Mouse (Mus musculus) embryonic facial prominence, embryonic 11.5 days (tissue): Measurements from ENCODE around the gene Fcgr2b. TPM values are rescaled to one million over a fixed set of nuclear protein-coding genes. Genes with fewer than 3 reads are reported as not detected.

ENCODE experiments used
- ATAC-seq: fragments of 200-750 bp; cut with Nextera tagmentation; replicated peaks from 2 replicates; pipeline ENCODE4 v1.8.0; 2017; ENCODE audit warnings: low read depth; ENCODE audit not compliant: insufficient number of reproducible peaks, low FRiP score, low TSS enrichment
- DNase-seq: peaks from one replicate; pipeline ENCODE4 v3.0.0-alpha.2; 2015; ENCODE audit warnings: low spot score
- H3K27ac ChIP-seq: fragments of 300-500 bp; sonication (generic); replicated peaks from 2 replicates; pipeline ENCODE4 v1.5.1; 2014; ENCODE audit warnings: mild to moderate bottlenecking, low read depth, low read length, control low read depth
- H3K27me3 ChIP-seq: fragments of 300-500 bp; sonication (generic); 2 replicates; pipeline ENCODE4 v1.6.1; 2014; ENCODE audit warnings: mild to moderate bottlenecking, low read length, moderate library complexity, mixed read lengths; ENCODE audit not compliant: control insufficient read depth, insufficient read depth
- H3K36me3 ChIP-seq: fragments of 300-500 bp; sonication (generic); replicated peaks from 2 replicates; pipeline ENCODE4 v1.6.1; 2014; ENCODE audit warnings: low read depth, mild to moderate bottlenecking, low read length, moderate library complexity, mixed read lengths; ENCODE audit not compliant: control insufficient read depth, insufficient read depth
- H3K4me1 ChIP-seq: fragments of 300-500 bp; sonication (generic); 2 replicates; pipeline ENCODE4 v1.6.1; 2014; ENCODE audit warnings: low read length, mixed read lengths; ENCODE audit not compliant: control insufficient read depth, insufficient read depth
- H3K4me2 ChIP-seq: fragments of 300-500 bp; sonication (generic); 2 replicates; pipeline ENCODE4 v1.6.1; 2014; ENCODE audit warnings: low read depth, mild to moderate bottlenecking, control low read depth, low read length, moderate library complexity
- H3K4me3 ChIP-seq: fragments of 300-500 bp; sonication (generic); 2 replicates; pipeline ENCODE4 v1.5.1; 2014; ENCODE audit warnings: low read depth, low read length, control low read depth
- H3K9ac ChIP-seq: fragments of 300-500 bp; sonication (generic); replicated peaks from 2 replicates; pipeline ENCODE4 v1.6.1; 2014; ENCODE audit warnings: mild to moderate bottlenecking, control low read depth, low read length
- H3K9me3 ChIP-seq: fragments of 300-500 bp; sonication (generic); replicated peaks from 2 replicates; pipeline ENCODE4 v1.6.1; 2016; ENCODE audit warnings: mild to moderate bottlenecking, low read length, inconsistent platforms, mixed read lengths; ENCODE audit not compliant: control insufficient read depth
- WGBS: fragments of 180-500 bp; shearing (Covaris S2); extraction: QIAGEN DNeasy Blood & Tissue Kit; methylation state at CpG from one replicate; pipeline ENCODE4 v1.1.7; 2014; 5-methylcytosine and 5-hydroxymethylcytosine counted together
- polyA plus RNA-seq: library from polyadenylated mRNA; unstranded; fragments of >200 nt; fragmentation: Nextera tagmentation; extraction: Ambion mirVana; gene quantifications from 2 replicates; pipeline ENCODE4 v1.2.1, GENCODE M21; 2014

Fcgr2b gene
- polyA plus RNA-seq, 1 experiment from 2014 or later: 0.52 TPM

DNA sequence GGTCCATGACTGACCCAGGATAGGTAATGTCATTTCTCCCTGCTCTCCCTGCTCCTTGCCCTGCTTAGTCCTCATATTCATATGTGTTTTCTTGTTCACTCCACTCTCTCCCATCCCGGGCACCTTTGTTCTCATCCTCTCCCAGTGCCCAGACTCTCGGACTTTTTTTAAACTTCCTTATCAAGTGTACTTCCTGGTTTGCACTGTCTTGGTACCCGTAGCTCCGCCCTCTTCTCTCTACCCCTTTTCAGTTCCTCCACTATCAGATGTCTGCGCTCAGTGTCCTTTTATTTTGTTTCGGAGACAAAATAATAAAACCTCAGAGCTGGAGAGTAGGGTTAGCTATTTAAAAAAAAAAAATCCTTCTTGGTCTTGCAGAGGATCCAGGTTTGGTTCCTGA is 51.9 kb downstream of the Fcgr2b start:
- WGBS: 79% methylated on average over 6 of the region's 6 CpGs
- no peaks in the 10 kb centered on the region for H3K9me3 ChIP-seq
- H3K9ac ChIP-seq: no peak overlapping the region
- no peaks in the 10 kb centered on the region for H3K36me3 ChIP-seq
- H3K4me1 ChIP-seq: no peaks in the 10 kb centered on the region
- H3K27ac ChIP-seq: no peak overlapping the region
- no peak overlapping the region for H3K4me3 ChIP-seq
- ATAC-seq (no peak), DNase-seq (no peak)
- no peak overlapping the region for H3K4me2 ChIP-seq
- H3K27me3 ChIP-seq: no peaks in the 10 kb centered on the region

DNA sequence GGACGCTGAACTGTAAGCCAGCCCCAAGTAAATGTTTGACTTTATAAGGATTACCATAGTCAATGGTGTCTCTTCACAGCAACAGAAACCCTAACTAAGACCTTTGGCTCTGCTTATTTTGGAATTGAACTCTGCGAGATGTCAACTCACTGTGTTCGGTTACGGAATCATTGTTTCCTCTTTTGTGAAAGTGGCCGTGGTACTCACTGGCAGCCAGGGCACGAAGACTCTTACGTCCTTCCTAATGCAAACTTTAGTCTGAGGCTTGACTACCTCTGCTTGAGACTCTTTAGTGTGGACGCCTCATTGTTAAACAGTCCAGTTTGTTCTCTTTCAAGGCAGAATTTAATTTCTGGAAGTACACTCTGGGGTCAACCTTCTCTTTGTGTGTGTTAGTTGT is 57.0 kb downstream of the Fcgr2b start:
- WGBS: 92% methylated on average over 8 of the region's 8 CpGs
- H3K4me1 ChIP-seq: no peaks in the 10 kb centered on the region
- ATAC-seq: no peak

GRCm38 (mm10) chr1:170915657-170916056 is 60.7 kb downstream of the Fcgr2b start:
- H3K9ac ChIP-seq: no peak overlapping the region
- H3K4me1 ChIP-seq: no peaks in the 10 kb centered on the region
- DNase-seq (no peak), ATAC-seq (no peak)
- H3K36me3 ChIP-seq: no peaks in the 10 kb centered on the region
- WGBS: 78% methylated on average over 5 of the region's 5 CpGs
- no peaks in the 10 kb centered on the region for H3K9me3 ChIP-seq
- H3K27me3 ChIP-seq: no peaks in the 10 kb centered on the region
- no peak overlapping the region for H3K4me2 ChIP-seq
- H3K4me3 ChIP-seq: no peak overlapping the region
- no peak overlapping the region for H3K27ac ChIP-seq

More for the DNA sequence above, 57.0 kb downstream of the Fcgr2b start:
- no peak for DNase-seq
- Histone ChIP-seq H3K4me2 (no peak overlapping the region), H3K9me3 (no peaks in the 10 kb centered on the region), H3K36me3 (no peaks in the 10 kb centered on the region), H3K9ac (no peak overlapping the region), H3K27ac (no peak overlapping the region), H3K27me3 (no peaks in the 10 kb centered on the region), H3K4me3 (no peak overlapping the region)

GRCm38 (mm10) chr1:170912891-170913615 is 63.3 kb downstream of the Fcgr2b start, which contains the start of gene Fcrlb:
Gene Fcrlb, minus strand, starts transcription at chr1:170912941.
- ATAC-seq: no peak
- Histone ChIP-seq H3K4me3 (no peak within 1 kb of the TSS), H3K9ac (no peak within 1 kb of the TSS), H3K4me1 (no peaks in the 10 kb centered on the region; the same call in 1 of the 2 replicates), H3K4me2 (no peak within 1 kb of the TSS), H3K9me3 (no peaks in the 10 kb centered on the region), H3K36me3 (no peaks in the 10 kb centered on the region), H3K27ac (no peak within 1 kb of the TSS), H3K27me3 (peaks cover 14% of the 10 kb centered on the region)
- WGBS: 75% methylated on average over 5 of the region's 5 CpGs
- no peak for DNase-seq

DNA sequence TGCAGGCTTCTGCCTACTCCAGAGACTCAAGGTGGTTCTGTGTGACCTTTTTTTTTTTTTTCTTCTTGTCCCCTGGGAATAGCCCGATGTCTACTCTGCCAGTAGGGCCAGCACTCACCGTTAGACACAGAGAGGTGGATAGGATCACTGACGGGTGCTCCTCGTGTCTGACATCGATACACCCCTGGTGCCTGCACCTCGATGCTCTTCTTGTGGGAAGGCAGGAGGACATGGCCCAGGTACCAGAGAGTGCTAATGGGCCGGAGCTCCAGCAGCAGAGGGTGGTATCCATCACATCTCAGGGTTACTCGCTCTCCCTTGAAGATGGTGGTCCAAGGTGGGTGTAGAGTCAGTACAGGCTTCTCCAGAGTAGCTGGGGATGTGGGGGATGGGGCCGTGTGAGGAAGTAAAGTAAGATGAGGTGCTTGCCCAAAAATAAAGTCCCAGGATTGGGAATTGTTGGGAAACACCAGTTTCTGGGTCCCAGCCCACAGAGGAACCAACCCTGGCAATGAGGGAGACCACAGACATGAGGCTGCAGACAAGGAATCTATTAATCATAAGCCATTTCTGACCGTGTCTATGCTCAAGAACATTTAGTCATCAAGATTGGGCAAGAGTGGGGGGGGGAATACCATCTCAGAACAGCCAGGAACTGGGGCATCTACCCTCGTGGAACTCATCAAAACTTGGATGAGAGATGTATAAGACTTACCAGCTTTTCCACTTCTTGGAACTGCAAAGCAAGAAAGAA is 64.3 kb downstream of the Fcgr2b start:
- H3K9me3 ChIP-seq: no peaks in the 10 kb centered on the region
- H3K4me1 ChIP-seq: no peaks in the 10 kb centered on the region; the same call in 1 of the 2 replicates
- 84% methylated on average over 11 of the region's 11 CpGs for WGBS
- H3K9ac ChIP-seq: no peak overlapping the region
- ATAC-seq (no peak), DNase-seq (no peak)
- H3K36me3 ChIP-seq: no peaks in the 10 kb centered on the region
- peaks cover 24% of the 10 kb centered on the region for H3K27me3 ChIP-seq
- H3K4me2 ChIP-seq: no peak overlapping the region
- no peak overlapping the region for H3K27ac ChIP-seq
- no peak overlapping the region for H3K4me3 ChIP-seq

Other genes starting within 250 kb of the Fcgr2b start
- gene Atf6, start 108.8 kb downstream of the Fcgr2b start, polyA plus RNA-seq: 8.4 and 8.7 TPM in 2 replicates
- gene Gm26620, start 91.5 kb downstream of the Fcgr2b start, polyA plus RNA-seq: 0.33 TPM in 1 of 2 replicates, not detected in the other
- gene Dusp12, start 91.0 kb downstream of the Fcgr2b start, polyA plus RNA-seq: 45.7 and 46.6 TPM in 2 replicates
- gene Fcrlb, start 63.6 kb downstream of the Fcgr2b start, polyA plus RNA-seq: not detected in 2 replicates
- gene Fcrla, start 49.0 kb downstream of the Fcgr2b start, polyA plus RNA-seq: not detected in 2 replicates
- 0.17 and 0.22 TPM in 2 replicates for gene Fcgr4, start 42.4 kb upstream of the Fcgr2b start, polyA plus RNA-seq
- gene Fcgr3, start 88.4 kb upstream of the Fcgr2b start, polyA plus RNA-seq: 6.5 and 7.9 TPM in 2 replicates
- 1.4 and 1.7 TPM in 2 replicates for gene Cfap126, start 137.4 kb upstream of the Fcgr2b start, polyA plus RNA-seq
- gene Sdhc, start 174.1 kb upstream of the Fcgr2b start, polyA plus RNA-seq: 252 and 267 TPM in 2 replicates
- 1.1 and 1.9 TPM in 2 replicates for gene Mpz, start 174.2 kb upstream of the Fcgr2b start, polyA plus RNA-seq
- 13.5 and 15.6 TPM in 2 replicates for gene Pcp4l1, start 219.7 kb upstream of the Fcgr2b start, polyA plus RNA-seq
- gene Nr1i3, start 237.4 kb upstream of the Fcgr2b start, polyA plus RNA-seq: 0.22 and 0.26 TPM in 2 replicates
- 20.2 and 29.9 TPM in 2 replicates for gene Tomm40l, start 246.0 kb upstream of the Fcgr2b start, polyA plus RNA-seq
- gene Apoa2, start 248.5 kb upstream of the Fcgr2b start, polyA plus RNA-seq: 3.5 and 3.7 TPM in 2 replicates